Mouse (Mus musculus) neural tube, embryonic 15.5 days (tissue): Measurements from ENCODE around the gene Ptcd1. TPM values are rescaled to one million over a fixed set of nuclear protein-coding genes. Genes with fewer than 3 reads are reported as not detected.
"Not testable (repeated sequence)": the region's sequence is repeated elsewhere in the genome, so short reads cannot be mapped to it uniquely, and the experiment has no call there.

Experiments used
- ATAC-seq: fragments of 200-750 bp; cut with Nextera tagmentation; 2 replicates; pipeline ENCODE4 v1.8.0; 2017; ENCODE audit warnings: mild to moderate bottlenecking, moderate TSS enrichment, moderate library complexity; ENCODE audit not compliant: low FRiP score
- H3K27ac ChIP-seq: fragments of 300-500 bp; sonication (generic); replicated peaks from 2 replicates; pipeline ENCODE4 v1.5.1; 2015; ENCODE audit warnings: mild to moderate bottlenecking, inconsistent platforms
- H3K27me3 ChIP-seq: fragments of 300-500 bp; sonication (generic); replicated peaks from 2 replicates; pipeline ENCODE4 v1.6.1; 2015; ENCODE audit warnings: inconsistent platforms
- H3K36me3 ChIP-seq: fragments of 300-500 bp; sonication (generic); 2 replicates; pipeline ENCODE4 v1.6.1; 2015; ENCODE audit warnings: inconsistent platforms
- H3K4me1 ChIP-seq: fragments of 300-500 bp; sonication (generic); 2 replicates; pipeline ENCODE4 v1.6.1; 2015; ENCODE audit warnings: inconsistent platforms
- H3K4me2 ChIP-seq: fragments of 300-500 bp; sonication (generic); 2 replicates; pipeline ENCODE4 v1.6.1; 2015; ENCODE audit warnings: inconsistent platforms, mild to moderate bottlenecking, moderate library complexity
- H3K4me3 ChIP-seq: fragments of 300-500 bp; sonication (generic); replicated peaks from 2 replicates; pipeline ENCODE4 v1.5.1; 2015; ENCODE audit warnings: mild to moderate bottlenecking, inconsistent platforms
- H3K9ac ChIP-seq: fragments of 300-500 bp; sonication (generic); replicated peaks from 2 replicates; pipeline ENCODE4 v1.6.1; 2015; ENCODE audit warnings: mild to moderate bottlenecking, inconsistent platforms
- H3K9me3 ChIP-seq: fragments of 300-500 bp; sonication (generic); replicated peaks from 2 replicates; pipeline ENCODE4 v1.6.1; 2016; ENCODE audit warnings: inconsistent platforms
- whole genome bisulfite sequencing: fragments of 180-500 bp; shearing (Covaris S2); methylation state at CpG from one replicate; pipeline ENCODE4 v1.1.7; 2015; ENCODE audit warnings: mixed read lengths; 5-methylcytosine and 5-hydroxymethylcytosine counted together
- polyA plus RNA-seq: library from polyadenylated mRNA; unstranded; fragments of >200 nt; fragmentation: Nextera tagmentation; extraction: Ambion mirVana; gene quantifications from 2 replicates; pipeline ENCODE4 v1.2.1, GENCODE M21; 2015

The Ptcd1 gene
- polyA plus RNA-seq, 1 experiment from 2014 or later: 21.2 TPM

DNA sequence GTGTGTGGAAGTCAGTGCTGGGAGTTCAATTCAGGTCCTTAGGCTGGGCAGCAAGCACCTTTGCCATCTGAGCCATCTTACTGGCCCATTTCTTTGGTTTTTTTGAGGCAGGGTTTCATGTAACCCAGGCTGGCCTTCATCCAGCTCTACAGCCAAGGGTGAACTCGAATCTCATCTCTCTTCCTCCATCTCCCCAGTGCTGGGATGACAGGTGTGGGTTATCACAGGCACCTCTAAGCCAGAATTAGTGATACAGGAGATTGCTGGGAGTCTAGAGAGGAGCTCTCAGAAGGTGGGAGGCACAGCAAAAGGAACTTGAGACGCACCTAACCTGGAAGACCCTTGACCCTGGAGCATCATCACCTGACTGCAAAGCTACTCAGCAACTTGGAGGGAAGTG lies 53.5 kb downstream of the Ptcd1 start:
- 42% methylated on average over 2 of the region's 2 CpGs for WGBS

DNA sequence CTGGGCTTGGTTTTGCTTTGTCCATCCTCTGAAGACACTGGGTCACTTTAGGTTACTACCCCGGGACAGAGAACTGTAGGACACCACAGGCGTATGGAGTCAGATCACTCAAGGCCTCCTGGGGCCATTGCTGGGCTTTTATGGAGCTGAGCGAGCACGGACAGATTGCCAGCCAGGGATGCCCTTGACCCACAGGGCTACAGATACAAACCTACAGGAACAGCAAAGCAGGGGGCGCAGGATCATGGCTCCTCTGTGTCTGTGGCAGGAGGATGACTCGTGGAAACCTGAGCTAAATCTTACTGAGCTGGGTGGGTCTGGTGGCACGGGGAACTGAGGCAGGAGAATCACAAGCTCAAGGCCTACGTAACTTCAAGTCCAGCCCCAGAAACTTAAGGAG lies 54.3 kb downstream of the Ptcd1 start:
- Histone ChIP-seq H3K4me1 (peaks cover 17% of the 10 kb centered on the region), H3K36me3 (peaks cover 36% of the 10 kb centered on the region), H3K9ac (no peak overlapping the region), H3K27ac (no peak overlapping the region), H3K4me3 (no peak overlapping the region), H3K4me2 (no peak overlapping the region), H3K9me3 (no peaks in the 10 kb centered on the region), H3K27me3 (peaks cover 20% of the 10 kb centered on the region)
- 75% methylated on average over 8 of the region's 8 CpGs for WGBS
- no peak for ATAC-seq

More for the DNA sequence above, 53.5 kb downstream of the Ptcd1 start:
- ATAC-seq: no peak
- Histone ChIP-seq H3K9me3 (no peaks in the 10 kb centered on the region), H3K27ac (no peak overlapping the region), H3K4me2 (peak overlapping the region; percentile 60), H3K9ac (no peak overlapping the region), H3K27me3 (peaks cover 20% of the 10 kb centered on the region), H3K4me3 (peak overlapping the region; percentile 41; the same call in 1 of the 2 replicates), H3K36me3 (peaks cover 28% of the 10 kb centered on the region), H3K4me1 (peaks cover 17% of the 10 kb centered on the region)

GRCm38 (mm10) chr5:145110401-145110800 lies 56.5 kb downstream of the Ptcd1 start:
- peaks cover 14% of the 10 kb centered on the region for H3K4me1 ChIP-seq
- H3K27ac ChIP-seq: no peak overlapping the region
- H3K36me3 ChIP-seq: peaks cover 57% of the 10 kb centered on the region
- no peak overlapping the region for H3K9ac ChIP-seq
- peaks cover 15% of the 10 kb centered on the region for H3K27me3 ChIP-seq
- no peak overlapping the region for H3K4me2 ChIP-seq
- H3K4me3 ChIP-seq: no peak overlapping the region
- WGBS: 90% methylated on average over 6 of the region's 6 CpGs
- no peak for ATAC-seq
- H3K9me3 ChIP-seq: no peaks in the 10 kb centered on the region

GRCm38 (mm10) chr5:145105694-145106275 lies 61.1 kb downstream of the Ptcd1 start:
- Histone ChIP-seq H3K4me2 (no peak overlapping the region), H3K4me3 (no peak overlapping the region), H3K9me3 (no peaks in the 10 kb centered on the region), H3K27ac (no peak overlapping the region), H3K36me3 (peaks cover 94% of the 10 kb centered on the region), H3K9ac (no peak overlapping the region), H3K4me1 (no peaks in the 10 kb centered on the region), H3K27me3 (no peaks in the 10 kb centered on the region)
- WGBS: 94% methylated on average over 9 of the region's 9 CpGs
- ATAC-seq: no peak

GRCm38 (mm10) chr5:145104328-145104727 lies 62.6 kb downstream of the Ptcd1 start:
- no peaks in the 10 kb centered on the region for H3K9me3 ChIP-seq
- H3K27ac ChIP-seq: no peak overlapping the region
- no peak overlapping the region for H3K4me2 ChIP-seq
- no peaks in the 10 kb centered on the region for H3K4me1 ChIP-seq
- peaks cover 93% of the 10 kb centered on the region for H3K36me3 ChIP-seq
- ATAC-seq: 0 out of 2 replicates have a peak, but pooled peaks have one; percentile 57
- no peak overlapping the region for H3K9ac ChIP-seq
- H3K27me3 ChIP-seq: no peaks in the 10 kb centered on the region
- 81% methylated on average over 9 of the region's 9 CpGs for WGBS
- H3K4me3 ChIP-seq: no peak overlapping the region

- H3K4me2 ChIP-seq: no peak overlapping the region
- no peaks in the 10 kb centered on the region for H3K27me3 ChIP-seq
- no peak for ATAC-seq
- 87% methylated on average over 4 of the region's 4 CpGs for WGBS
- no peaks in the 10 kb centered on the region for H3K9me3 ChIP-seq
- H3K9ac ChIP-seq: no peak overlapping the region
- no peak overlapping the region for H3K27ac ChIP-seq
- no peak overlapping the region for H3K4me3 ChIP-seq
- H3K4me1 ChIP-seq: no peaks in the 10 kb centered on the region
- H3K36me3 ChIP-seq: peaks cover 95% of the 10 kb centered on the region
Measured at GRCm38 (mm10) chr5:145102706-145103105, 64.2 kb downstream of the Ptcd1 start.

GRCm38 (mm10) chr5:145101451-145101850 lies 65.5 kb downstream of the Ptcd1 start:
- WGBS: 98% methylated on average over 11 of the region's 11 CpGs

DNA sequence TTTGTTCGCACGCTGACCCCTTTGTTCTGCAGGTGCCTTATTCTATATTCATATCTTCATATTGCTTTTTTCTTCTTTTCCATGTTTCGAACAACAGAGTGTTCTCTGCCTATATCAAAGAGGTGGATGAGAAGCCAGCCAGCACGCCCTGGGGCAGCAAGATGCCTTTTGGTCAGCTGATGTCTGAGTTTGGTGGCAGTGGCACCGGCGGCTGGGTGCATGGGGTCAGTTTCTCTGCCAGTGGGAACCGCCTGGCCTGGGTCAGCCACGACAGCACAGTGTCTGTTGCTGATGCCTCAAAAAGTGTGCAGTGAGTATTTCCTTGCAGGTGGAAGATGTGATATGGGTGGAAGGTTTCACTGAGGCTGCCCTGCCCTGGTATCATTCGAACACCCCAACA lies 65.9 kb downstream of the Ptcd1 start:
- Histone ChIP-seq H3K4me3 (no peak overlapping the region), H3K36me3 (peaks cover 96% of the 10 kb centered on the region), H3K27me3 (no peaks in the 10 kb centered on the region), H3K4me1 (no peaks in the 10 kb centered on the region), H3K27ac (no peak overlapping the region), H3K9me3 (no peaks in the 10 kb centered on the region), H3K9ac (no peak overlapping the region), H3K4me2 (no peak overlapping the region)
- WGBS: 96% methylated on average over 9 of the region's 9 CpGs
- ATAC-seq: no peak

More at GRCm38 (mm10) chr5:145101451-145101850, 65.5 kb downstream of the Ptcd1 start:
- H3K9me3 ChIP-seq, H3K27ac ChIP-seq, H3K4me3 ChIP-seq, H3K4me2 ChIP-seq, H3K9ac ChIP-seq, H3K27me3 ChIP-seq, ATAC-seq, H3K4me1 ChIP-seq: not testable (repeated sequence)
- H3K36me3 ChIP-seq: peaks cover 96% of the 10 kb centered on the region

- H3K27ac ChIP-seq: no peak overlapping the region
- WGBS: 93% methylated on average over 10 of the region's 10 CpGs
- no peak overlapping the region for H3K4me2 ChIP-seq
- H3K9ac ChIP-seq: no peak overlapping the region
- peaks cover 92% of the 10 kb centered on the region for H3K36me3 ChIP-seq
- ATAC-seq: no peak
- H3K4me3 ChIP-seq: no peak overlapping the region
- no peaks in the 10 kb centered on the region for H3K9me3 ChIP-seq
- no peaks in the 10 kb centered on the region for H3K4me1 ChIP-seq
- no peaks in the 10 kb centered on the region for H3K27me3 ChIP-seq
Measured at GRCm38 (mm10) chr5:145098340-145098821, 68.5 kb downstream of the Ptcd1 start.

Other genes starting within 250 kb of the Ptcd1 start
- gene Smurf1, start 201.3 kb downstream of the Ptcd1 start, polyA plus RNA-seq: 22.4 and 23.7 TPM in 2 replicates
- gene Gm4871, start 134.4 kb downstream of the Ptcd1 start, polyA plus RNA-seq: not detected in 2 replicates
- gene 1700018F24Rik, start 124.1 kb downstream of the Ptcd1 start, polyA plus RNA-seq: not detected in 2 replicates
- gene Arpc1a, start 83.3 kb downstream of the Ptcd1 start, polyA plus RNA-seq: 218 and 232 TPM in 2 replicates
- not detected in 2 replicates for gene Kpna7, start 83.1 kb downstream of the Ptcd1 start, polyA plus RNA-seq
- 82.4 and 204 TPM in 2 replicates for gene Arpc1b, start 52.9 kb downstream of the Ptcd1 start, polyA plus RNA-seq
- 97.0 and 115 TPM in 2 replicates for gene Pdap1, start 26.9 kb downstream of the Ptcd1 start, polyA plus RNA-seq
- gene Bud31, start 26.7 kb downstream of the Ptcd1 start, polyA plus RNA-seq: 183 and 184 TPM in 2 replicates
- gene Cpsf4, start 105 bp upstream of the Ptcd1 start, polyA plus RNA-seq: 49.7 and 50.3 TPM in 2 replicates
- gene Atp5j2, start 25.0 kb upstream of the Ptcd1 start, polyA plus RNA-seq: 724 and 793 TPM in 2 replicates
- 12.8 and 14.4 TPM in 2 replicates for gene Zkscan14, start 34.8 kb upstream of the Ptcd1 start, polyA plus RNA-seq
- 12.5 and 12.9 TPM in 2 replicates for gene Zkscan5, start 37.5 kb upstream of the Ptcd1 start, polyA plus RNA-seq
- 28.1 and 29.8 TPM in 2 replicates for gene Zfp655, start 64.6 kb upstream of the Ptcd1 start, polyA plus RNA-seq
- 0.55 and 0.57 TPM in 2 replicates for gene Zscan25, start 113.4 kb upstream of the Ptcd1 start, polyA plus RNA-seq
- gene Cyp3a57, start 178.2 kb upstream of the Ptcd1 start, polyA plus RNA-seq: not detected in 2 replicates